Mouse (Mus musculus) T-helper 17 cell (primary cell): ENCODE results near the gene Dnah2.
"Not testable (repeated sequence)": the region's sequence is repeated elsewhere in the genome, so short reads cannot be mapped to it uniquely, and the experiment has no call there.

Experiments used
- in situ Hi-C, 2 experiments: fragments of 300-600 bp; cut with MboI, MseI; formaldehyde crosslinking; loops; 1 replicate in 1 of 2; 2 replicates in 1 of 2; pipeline ENCODE4 v1.15.1; 2025; ENCODE audit warnings: high pct_unique_total_duplicates in 2 of 2

The Dnah2 gene

DNA sequence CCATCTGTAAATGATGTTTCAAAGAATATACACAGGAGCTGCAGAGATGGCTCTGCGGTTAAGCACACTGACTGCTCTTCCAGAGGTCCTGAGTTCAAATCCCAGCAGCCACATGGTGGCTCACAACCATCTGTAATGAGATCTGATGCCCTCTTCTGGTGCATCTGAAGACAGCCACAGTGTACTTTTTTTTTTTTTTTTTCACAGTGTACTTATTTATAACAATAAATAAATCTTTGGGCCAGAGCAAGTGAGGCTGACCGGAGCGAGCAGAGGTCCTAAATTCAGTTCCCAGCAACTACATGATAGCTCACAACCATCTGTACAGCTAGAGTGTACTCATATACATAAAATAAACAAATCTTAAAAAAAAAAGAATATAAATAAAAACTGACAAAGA, 18.6 kb downstream of the Dnah2 start:
- in situ Hi-C loops: not testable (repeated sequence)

DNA sequence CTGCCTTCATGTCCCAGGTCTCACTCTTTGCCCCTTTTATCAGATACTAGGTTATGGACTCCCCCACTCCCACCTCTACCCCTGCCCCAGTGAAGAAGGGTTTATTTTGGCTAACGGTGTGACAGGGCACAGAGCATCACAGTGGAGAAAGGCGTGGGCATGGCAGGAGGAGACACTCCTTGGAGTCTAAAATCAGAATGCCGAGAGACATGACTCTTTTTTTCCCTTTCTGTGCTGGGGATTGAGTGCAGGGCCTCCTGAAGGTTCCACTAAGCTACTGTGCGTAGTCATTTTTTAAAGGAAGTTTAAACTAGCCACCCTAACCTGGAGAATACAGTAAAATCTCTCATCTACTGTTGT, 20.9 kb downstream of the Dnah2 start:
- in situ Hi-C loops: no loop called here

DNA sequence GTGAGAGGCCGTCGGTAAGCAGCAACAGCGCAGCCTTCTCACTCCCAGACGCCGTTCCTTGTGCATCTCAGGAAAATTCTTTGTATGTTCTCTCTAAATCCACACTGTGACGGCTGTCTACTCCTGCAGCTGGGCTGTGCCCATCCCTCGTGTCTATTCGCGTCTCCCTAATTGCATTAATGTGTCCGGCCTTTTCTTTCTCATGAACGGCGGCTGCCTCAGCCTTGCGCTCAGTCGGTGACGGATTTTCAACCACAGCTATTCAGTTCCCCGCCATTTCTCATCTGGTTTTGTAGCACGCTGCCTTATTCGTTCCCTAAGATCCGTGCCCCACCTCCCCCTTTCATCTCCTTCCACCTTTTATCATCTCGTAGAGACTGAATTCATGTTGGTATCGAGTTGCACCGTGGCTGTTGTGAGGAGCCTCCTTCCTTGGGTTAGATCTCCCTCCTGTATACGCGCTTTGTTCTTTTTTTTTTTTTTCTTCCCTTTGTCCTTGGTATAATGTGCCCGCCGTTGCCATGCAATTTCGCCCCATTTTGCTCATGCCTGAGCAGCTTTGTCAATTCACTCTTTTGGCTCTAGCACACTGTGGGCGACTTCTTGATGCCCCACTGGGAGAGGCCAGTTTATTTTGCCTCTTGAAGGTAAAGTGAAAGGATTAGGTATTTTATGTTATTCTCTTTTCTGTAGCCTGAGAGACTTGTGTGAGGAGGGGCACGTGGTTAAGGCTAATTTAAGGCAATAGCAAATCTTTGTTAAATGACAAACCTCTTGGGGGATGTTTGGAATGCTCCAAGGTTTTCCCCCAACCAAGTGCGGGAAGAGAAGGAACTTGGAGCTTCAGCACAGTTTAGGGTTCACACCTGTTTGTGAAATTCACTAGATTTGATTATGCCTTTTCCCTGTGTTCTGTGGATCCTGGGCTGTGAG, 21.5 kb downstream of the Dnah2 start:
- in situ Hi-C loops: no loop called here

DNA sequence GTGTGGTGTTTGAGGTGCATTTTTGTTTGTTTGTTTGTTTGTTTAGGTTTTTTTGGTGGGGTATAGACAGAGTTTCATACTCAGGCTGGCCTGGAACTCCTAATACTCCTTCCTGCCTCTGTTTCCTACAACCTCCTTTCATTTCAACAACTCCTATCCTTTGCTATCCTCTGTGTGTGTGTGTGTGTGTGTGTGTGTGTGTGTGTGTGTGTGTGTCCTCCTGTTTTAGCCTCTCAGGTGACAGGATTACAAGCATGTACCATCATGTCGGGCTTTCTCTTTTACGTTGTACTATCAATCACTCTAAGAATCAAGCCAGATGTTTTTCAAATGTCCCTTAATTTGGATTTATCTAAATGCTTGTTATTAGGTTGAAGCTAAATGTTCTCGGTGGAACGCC, 22.3 kb downstream of the Dnah2 start:
- in situ Hi-C loops: no loop called here

DNA sequence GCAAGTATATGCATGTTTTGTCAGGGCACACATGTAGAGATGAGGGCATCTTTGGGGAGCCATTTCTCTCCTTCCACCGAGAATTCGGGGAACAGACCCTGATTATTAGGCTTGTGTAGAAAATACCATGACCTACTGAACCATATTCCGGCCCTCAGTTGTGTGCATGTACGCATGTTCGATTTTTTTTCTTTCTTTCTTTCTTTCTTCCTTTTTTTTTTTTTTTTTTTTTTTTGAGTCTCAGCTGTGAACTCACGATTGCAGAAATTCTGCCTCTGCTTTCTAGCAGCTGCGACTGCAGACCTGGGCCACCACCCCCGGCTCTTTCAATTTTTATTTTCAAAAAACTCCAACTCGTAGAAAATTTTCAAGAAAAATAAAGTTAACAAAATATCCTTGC, 23.2 kb downstream of the Dnah2 start:
- in situ Hi-C loops: no loop called here

DNA sequence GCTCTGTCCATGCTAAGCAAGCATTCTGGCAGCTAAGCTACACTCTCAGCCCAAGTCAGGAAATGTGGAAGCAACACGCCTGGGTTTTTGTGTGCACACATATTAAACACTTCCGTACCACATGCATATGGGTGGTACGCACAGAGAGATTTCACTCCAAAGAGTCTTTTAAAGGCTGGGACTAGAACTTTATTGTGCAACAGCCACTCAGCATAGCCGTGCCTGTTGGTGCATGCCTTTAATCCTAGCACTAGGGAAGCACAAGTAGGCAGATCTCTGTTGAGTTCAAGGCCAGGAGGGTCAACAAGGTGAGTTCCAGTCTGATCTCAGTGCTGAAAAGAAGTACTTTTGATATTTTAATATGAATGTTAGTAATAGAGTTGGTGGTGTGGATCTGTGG, 25.3 kb downstream of the Dnah2 start:
- in situ Hi-C loops: loop anchor here in 1 of 2 experiments (5.0 kb wide), 2 partner anchors 56 to 86 kb away; no protein-coding TSS in a partner anchor

DNA sequence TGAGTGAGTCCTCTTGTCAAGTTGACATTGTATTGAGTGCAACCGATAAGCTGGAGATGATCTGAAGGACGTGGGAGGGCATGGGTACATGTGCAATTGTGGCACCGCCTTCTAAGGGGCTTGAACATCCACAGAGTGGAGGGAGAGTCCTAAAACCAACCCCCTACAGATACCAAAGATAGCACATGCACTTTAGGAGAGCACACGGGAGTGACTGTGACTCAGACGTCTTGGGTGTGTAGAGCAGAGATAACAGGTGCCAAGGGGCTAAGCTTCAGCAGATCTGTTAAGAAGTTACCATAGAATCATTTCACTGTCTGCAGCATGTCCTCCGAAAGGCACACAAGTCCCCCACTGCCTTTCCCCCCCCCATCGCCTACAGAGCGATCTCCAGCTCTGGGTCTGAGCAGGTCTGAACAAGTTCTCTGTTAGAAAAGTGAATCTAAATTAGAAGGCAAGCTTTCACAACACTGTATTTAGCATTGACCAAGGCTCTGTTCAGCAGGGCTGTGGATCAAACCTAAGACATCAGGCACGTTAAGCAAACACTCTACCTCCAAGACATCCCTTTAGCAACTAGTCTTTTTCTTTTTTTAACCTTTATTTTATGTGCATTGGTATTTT, 27.3 kb downstream of the Dnah2 start:
- in situ Hi-C loops: loop anchor here in 1 of 2 experiments (5.0 kb wide), 2 partner anchors 54 to 84 kb away; no protein-coding TSS in a partner anchor

DNA sequence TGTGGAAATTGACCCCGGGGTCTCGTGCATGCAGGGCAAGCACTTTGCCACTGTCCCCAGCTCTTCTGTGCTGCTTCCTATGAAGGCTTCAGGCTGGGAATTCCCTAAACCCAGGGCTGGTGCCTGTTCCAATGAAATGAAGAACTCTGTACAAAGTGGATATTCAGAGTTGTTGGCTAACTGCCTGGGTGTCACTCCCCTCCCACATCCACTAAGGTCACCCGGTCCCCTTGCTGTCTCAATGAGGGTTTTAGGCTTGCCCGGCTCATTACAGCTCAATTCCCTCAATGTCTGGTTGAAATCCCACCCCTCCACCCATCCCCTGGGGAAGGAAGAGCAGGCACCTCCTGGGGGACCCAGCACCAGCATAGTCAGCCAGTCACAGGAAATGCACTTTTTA, 28.9 kb downstream of the Dnah2 start:
- in situ Hi-C loops: loop anchor here (5.0 to 10.0 kb wide), 6 partner anchors 53 to 263 kb away; no protein-coding TSS in a partner anchor

DNA sequence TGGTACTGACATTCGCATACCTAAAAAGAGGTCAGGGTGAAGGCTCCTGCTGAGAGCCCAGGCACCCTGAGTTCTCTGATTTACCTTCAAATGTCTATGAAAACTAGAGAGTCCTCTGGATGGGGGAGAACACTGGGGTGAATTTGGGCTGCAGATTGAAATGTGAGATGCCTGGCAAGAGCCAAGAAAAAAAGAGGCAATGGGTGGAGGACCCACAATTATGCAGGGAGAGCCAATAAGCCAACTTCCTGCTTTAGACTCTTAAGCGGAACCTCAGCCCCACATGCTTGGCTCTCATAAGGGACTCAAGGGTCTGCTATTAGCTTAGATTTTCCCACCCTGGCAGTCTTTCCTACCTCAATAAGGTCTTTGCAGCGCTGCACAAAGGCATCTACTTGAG, 32.2 kb downstream of the Dnah2 start:
- in situ Hi-C loops: loop anchor here (5.0 to 10.0 kb wide), 4 partner anchors 82 to 259 kb away; no protein-coding TSS in a partner anchor

DNA sequence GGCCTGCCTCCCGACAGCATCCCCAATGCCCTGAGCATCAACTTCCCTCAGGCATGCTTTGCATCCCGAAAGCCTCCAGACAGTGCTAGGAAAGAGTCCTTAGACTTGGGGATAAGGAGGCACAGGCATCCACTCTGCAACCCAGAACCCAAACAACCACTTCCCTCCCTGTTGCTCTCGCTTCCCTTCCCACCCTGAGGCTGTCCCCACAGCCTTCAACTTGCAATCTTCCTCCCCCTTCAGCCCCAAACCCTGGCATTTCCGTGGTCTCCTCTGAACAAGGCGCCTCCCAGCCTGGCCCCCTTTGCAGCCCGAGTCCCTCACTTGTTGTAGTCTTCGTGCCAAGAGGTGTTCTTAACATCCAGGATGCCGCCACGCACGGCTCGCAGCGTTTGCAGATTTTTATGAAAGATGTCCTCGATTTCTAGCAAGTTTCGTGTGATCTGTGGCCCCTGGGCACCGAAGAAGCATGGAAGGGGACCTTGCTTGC, 32.7 kb downstream of the Dnah2 start:
- in situ Hi-C loops: loop anchor here (5.0 to 10.0 kb wide), 4 partner anchors 81 to 259 kb away; no protein-coding TSS in a partner anchor

DNA sequence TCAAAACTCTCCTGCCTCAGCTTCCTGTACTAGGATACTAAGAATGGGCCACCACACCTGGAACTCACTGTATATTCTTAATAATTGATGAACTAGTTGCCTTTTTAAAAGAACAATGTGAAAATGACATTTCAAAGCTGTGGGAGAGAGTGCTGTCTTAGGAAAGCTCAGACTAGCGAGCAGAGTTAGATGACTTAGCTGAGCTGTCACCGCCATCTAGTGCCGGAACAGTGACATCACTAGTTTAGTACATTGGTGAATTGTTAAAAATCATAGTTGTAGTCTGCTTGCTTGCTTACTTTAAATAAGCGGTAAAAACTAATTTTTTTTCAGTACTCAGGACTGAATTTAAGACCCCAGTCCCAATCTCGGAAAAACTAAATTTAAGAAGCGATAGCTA, 35.1 kb downstream of the Dnah2 start:
- in situ Hi-C loops: loop anchor here (10.0 kb wide), 2 partner anchors 79 to 109 kb away; no protein-coding TSS in a partner anchor

DNA sequence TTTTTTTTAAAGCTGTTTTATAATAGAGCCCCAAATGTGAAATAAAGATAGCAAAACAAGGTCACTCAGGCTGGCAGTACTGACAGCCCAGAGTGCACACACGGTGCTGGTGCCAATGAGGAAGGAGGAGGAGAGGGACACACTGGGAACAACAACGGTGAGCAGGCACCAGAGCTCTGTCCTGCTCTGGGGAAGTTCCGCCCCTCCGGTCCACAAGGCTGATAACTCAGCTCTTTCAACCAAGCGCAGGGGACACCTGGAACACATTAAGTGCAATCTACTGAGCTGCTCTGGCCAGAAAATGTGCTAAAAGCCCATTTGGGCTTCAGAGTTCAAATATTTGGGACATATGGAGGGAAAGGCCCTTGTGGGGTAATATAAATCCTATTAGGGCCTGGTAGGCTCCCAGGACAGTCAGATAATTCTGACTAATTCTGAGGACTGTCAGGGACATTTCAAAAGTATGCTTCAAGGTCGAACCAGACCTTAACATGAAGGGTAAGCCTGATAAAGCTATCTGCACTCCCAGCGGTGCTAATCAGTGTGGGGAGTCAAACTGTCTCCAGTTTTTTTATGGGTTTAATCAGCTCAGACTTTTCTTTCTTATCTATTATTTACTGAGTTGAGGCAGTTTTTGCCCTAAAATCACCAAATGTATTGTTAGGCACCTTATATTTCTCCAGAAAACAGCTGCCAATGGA, 38.0 kb downstream of the Dnah2 start:
- in situ Hi-C loops: loop anchor here (10.0 kb wide), 2 partner anchors 76 to 106 kb away; no protein-coding TSS in a partner anchor

DNA sequence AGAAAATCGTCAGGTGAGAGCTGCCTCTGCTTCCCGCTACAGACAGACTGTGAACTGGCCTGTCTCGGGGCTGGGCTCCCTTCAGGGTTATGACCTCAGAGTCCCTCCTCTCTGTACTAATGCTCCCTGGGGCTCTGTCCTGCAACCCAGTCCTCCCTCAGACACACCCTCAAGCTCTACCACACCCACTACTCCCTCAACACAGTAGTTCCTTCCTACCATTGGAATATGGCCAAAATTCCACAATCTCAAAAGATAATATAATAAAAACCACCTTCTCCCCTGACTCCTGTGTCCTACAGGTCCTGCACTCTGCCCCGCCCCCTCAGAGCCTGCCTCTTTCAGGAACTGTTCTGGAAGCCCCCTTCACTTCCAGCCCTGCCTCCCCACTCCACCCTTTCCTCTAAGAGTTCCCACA, 45.0 kb downstream of the Dnah2 start:
- in situ Hi-C loops: no loop called here

DNA sequence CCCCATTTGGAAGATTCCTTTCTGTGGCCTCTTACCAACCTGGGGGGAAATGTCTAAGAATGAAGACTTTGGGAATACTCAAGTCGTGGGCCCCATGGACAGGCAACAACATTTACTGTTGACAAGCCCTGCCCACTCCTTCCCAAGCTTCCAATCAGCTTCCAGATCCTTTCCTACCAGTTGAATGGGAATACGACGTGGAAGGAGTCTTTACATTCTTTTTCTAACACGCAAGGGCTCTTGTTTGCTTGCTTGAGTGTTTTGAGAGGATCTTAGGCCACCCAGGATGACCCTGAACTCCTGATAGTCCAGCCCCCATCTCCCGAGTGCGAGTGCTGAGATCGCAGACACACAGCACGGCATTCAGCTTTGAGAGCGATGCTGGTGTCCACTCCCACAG, 47.4 kb downstream of the Dnah2 start:
- in situ Hi-C loops: no loop called here

DNA sequence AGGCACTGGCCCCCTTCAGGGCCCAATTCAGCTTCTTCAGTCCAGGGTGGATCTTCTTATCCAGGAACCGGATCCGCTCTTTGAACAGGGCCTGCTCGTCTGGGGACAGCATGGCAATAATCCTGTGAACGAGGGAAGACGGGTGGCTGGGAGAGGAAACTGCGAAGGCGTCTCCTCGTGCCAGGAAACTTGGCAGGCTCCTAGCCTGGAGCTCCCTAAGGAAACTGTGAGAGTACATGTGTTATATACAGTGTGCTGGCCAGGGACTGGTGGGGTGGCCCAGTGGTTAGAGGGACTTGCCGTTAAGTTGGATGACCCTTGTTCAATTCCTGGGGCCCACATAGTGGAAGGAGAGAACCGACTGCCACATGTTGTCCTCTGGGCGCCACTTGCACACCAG, 49.8 kb downstream of the Dnah2 start:
- in situ Hi-C loops: loop anchor here in 1 of 2 experiments (5.0 kb wide), 1 partner anchor 52 kb away; no protein-coding TSS in a partner anchor

DNA sequence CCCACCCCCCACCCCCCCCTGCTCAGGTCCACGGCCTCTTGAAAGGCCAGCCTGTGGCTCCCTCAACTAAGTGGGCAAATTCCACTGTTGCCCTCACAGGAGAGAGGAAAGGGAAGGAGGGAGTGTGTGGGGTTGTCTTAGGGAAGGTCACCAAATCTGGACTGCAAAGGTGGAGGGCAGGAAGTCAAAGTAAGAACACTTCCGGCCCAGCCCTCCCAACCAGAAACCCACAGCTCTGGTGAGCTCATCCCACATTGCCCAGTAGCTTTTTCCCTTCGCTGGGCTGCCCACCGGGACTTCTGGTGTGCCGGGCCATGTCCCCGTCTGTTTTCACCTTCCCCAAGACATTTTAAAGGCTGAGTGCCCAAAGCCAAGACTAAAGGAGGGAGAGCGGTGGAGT, 57.2 kb downstream of the Dnah2 start:
- in situ Hi-C loops: no loop called here

DNA sequence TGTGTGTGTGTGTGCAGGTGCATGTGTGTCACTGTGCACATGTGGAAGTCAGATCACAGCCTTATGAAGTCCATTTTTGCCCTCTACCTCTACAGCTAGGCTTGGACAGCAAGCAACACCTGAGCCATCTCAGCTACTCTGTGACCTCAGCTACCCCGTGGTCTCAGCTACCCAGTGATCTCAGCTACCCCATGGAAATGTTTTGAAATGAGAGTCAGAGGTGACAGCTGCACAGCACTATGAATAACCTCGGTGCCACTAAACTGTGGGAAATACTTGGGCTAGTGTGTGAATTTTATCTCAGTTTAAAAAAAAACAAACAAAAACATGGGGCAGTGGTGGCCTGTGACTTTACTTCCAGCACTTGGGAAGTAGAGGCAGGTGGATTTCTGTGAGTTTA, 58.0 kb downstream of the Dnah2 start:
- in situ Hi-C loops: no loop called here

DNA sequence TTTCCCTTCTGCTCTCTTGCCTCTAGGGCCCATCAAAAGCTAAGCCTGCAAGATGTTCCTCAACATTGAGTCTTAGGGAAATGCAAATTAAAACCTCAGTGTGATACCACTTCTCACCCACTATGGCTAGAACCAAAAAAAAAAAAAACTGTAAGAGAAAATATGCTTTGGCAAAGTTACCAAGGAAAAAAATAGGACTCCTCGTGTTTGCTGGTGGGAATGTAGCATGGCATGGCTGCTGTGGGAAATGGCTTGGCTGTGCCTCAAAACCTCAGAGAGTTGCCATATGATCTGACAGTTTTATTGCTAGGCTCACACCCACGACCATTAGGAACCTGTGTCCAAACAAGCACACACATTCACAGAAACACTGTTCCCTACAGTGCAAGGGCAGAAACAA, 61.4 kb downstream of the Dnah2 start:
- in situ Hi-C loops: no loop called here

DNA sequence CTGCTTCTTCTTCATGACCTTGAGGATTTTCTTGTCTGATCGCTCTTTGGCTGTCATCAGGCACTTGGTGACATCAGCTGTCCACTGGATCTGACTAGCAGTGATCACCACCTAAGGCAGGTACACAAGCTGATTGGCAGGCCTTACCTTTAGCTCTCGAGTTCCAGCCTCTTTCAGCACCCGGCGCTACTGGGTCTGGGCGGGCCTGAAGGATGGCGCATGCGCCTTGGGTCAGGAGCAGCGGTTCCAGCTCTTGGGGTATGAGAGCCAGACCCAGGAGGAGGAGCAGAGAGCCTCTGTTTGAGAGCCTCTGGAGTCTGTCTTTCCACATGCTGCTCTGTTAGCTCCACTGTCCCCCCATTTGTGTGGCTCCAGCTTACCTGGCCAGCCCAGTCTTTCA, 71.3 kb downstream of the Dnah2 start:
- in situ Hi-C loops: no loop called here

DNA sequence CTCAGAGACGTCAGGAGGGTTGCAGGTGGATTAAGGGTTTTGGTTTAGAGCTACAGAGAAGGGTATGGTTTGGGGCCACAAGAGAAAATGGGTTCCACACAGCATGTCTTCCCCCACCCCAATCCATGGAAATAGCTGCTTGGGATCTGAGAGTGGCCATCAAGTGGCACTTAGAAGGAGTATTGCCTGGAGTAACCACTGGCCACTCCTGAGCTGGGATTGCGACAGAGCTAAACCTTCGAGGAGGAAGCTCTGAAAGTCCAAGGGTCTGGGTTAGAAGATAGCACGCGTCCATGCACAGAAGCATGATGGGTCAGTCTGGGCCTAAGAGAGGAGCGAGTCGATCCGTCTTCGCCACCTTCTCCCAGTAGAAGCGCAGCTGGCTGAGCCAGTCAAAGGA, 72.1 kb downstream of the Dnah2 start:
- in situ Hi-C loops: no loop called here

DNA sequence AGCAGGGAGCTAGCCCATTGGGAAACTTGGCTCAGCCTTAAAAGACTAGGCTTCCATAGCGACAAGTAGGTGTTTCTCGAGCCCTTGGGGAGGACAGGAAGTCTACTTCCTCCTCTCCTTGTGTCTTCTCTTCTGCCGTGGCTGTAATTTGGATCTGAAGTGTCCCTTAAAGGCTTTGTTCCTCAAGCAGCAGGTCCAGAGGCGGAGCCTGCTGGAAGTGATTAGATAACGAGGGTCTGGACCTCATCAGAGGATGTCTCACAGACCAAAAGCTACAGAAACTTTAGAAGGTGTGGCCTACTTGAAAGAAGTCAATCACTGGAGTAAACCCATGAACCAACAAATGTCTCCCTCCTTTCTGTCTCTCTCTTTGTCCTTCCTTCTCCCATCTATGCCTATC, 74.2 kb downstream of the Dnah2 start:
- in situ Hi-C loops: no loop called here

DNA sequence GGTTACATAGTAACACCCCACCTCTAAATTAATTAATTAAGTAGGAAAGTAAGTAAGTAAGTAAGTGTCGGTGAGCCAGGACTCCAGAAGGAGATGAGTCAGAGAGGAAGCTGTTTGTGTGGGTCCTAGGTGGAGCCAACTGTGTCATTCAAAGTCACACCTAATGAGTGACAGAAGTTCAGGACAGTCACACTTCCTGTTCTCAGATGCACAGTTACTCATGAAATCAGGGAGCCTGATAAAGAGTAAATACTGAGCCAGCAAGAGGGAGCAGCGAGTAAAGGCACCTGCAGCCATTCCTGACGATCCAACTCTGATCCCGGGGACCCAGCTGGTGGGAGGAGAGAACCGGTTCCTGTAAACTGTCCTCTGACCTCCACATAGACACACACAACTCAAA, 76.2 kb downstream of the Dnah2 start:
- in situ Hi-C loops: no loop called here
